Mouse (Mus musculus): Measurements from ENCODE around the gene Gabra2. TPM values are rescaled to one million over a fixed set of nuclear protein-coding genes. Genes with fewer than 3 reads are reported as not detected.

Gene Gabra2
- total and polyA plus RNA-seq, 3 experiments, result not detected

DNA sequence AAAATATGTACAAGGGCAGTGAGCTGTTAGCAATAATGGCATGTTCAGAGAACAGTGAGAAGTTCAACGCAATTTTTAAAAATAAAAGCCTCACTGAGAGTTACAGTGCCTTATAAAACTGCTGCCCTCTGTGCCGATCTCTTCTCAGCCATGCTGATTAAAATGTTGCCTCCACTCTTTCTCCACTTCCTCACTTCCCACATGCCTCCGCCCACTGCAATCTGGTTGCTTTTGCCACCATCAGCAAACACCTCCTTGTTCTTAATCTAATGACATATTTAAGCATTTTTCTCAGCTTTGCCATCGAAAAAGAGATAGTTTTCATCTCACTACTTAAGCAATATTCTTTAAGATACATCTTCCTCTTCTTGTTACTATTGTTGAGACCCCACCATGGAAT, 69.7 kb downstream of the Gabra2 start:
- no peaks in the 10 kb centered on the region for H3K27me3 ChIP-seq (ENCODE audit: control insufficient read depth in 1 of 2, insufficient read depth in 2 of 2, low read length in 2 of 2)
- no peaks in the 10 kb centered on the region for H3K4me1 ChIP-seq (ENCODE audit: control insufficient read depth in 1 of 2, insufficient read depth in 2 of 2, low read length in 2 of 2)
- no peak for DNase-seq (ENCODE audit: low read depth, low spot score)

DNA sequence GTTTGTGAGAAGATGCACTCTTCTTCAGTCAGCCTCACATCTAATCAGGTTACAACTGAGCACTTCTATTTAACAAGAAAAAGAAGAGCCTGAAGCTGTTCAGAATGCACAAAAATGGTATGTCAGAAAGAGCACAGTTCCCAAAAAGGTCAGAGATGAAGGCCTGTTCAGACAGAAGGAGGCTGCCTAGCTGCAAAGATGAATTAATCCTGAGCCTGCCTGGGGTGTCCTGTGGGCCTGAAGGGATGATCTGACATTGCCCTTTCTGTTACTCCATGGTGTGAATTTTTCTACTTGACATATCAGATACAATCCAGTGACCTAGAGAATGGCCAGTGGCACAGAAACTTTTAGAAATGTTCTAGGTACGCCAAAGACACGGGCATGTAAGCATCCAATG, 83.9 kb downstream of the Gabra2 start:
- Histone ChIP-seq H3K27ac (ENCODE audit: control insufficient read depth, low read depth, low read length) (no peak overlapping the region), H3K9me3 (replicated peaks; ENCODE audit: insufficient read depth, low read length) (no peaks in the 10 kb centered on the region), H3K4me3 (ENCODE audit: control insufficient read depth in 1 of 2, insufficient read depth in 1 of 2, low read depth in 2 of 2, low read length in 2 of 2) (no peak overlapping the region), H3K4me1 (ENCODE audit: control insufficient read depth in 1 of 2, insufficient read depth in 2 of 2, low read length in 2 of 2) (no peaks in the 10 kb centered on the region), H3K36me3 (ENCODE audit: control insufficient read depth in 1 of 2, insufficient read depth in 2 of 2, low read length in 2 of 2) (no peaks in the 10 kb centered on the region), H3K27me3 (ENCODE audit: control insufficient read depth in 1 of 2, insufficient read depth in 2 of 2, low read length in 2 of 2) (no peaks in the 10 kb centered on the region), H3K79me2 (ENCODE audit: control insufficient read depth, insufficient read depth, low read length, poor library complexity) (no peaks in the 10 kb centered on the region), H3K9ac (ENCODE audit: control insufficient read depth, low read depth, low read length, poor library complexity, severe bottlenecking) (no peak overlapping the region)
- DNase-seq (ENCODE audit: low read depth, low spot score), result no peak
- no peak for TF ChIP-seq MEF2A (IDR thresholded peaks at IDR 0.05; ENCODE audit: extremely low read depth, insufficient replicate concordance, low read depth, low read length, poor library complexity, severe bottlenecking)
- no peak for TF ChIP-seq CTCF (IDR thresholded peaks at IDR 0.05 in 2 of 3, conservative IDR thresholded peaks at IDR 0.05 in 1 of 3; ENCODE audit: control insufficient read depth in 1 of 3, insufficient read depth in 1 of 3, low read depth in 2 of 3, low read length in 3 of 3, poor library complexity in 1 of 3, severe bottlenecking in 1 of 3)
- TF ChIP-seq CHD2 (IDR thresholded peaks at IDR 0.05; ENCODE audit: low read length), result no peak
- TF ChIP-seq USF1 (IDR thresholded peaks at IDR 0.05; ENCODE audit: low read depth, low read length), result no peak
- no peak for TF ChIP-seq POLR2AphosphoS5 (IDR thresholded peaks at IDR 0.05; ENCODE audit: borderline replicate concordance, low read depth, low read length)
- TF ChIP-seq RCOR1 (IDR thresholded peaks at IDR 0.05; ENCODE audit: low read depth, low read length), result no peak
- TF ChIP-seq KAT2A (conservative IDR thresholded peaks at IDR 0.05; ENCODE audit: low read depth, low read length), result no peak
- TF ChIP-seq ZC3H11A (IDR thresholded peaks at IDR 0.05; ENCODE audit: low read depth, low read length), result no peak
- TF ChIP-seq SMC3 (IDR thresholded peaks at IDR 0.05; ENCODE audit: low read depth, low read length), result no peak
- no peak for TF ChIP-seq MAX (IDR thresholded peaks at IDR 0.05; ENCODE audit: low read length)
- TF ChIP-seq HCFC1 (IDR thresholded peaks at IDR 0.05; ENCODE audit: low read depth, low read length), result no peak
- TF ChIP-seq POLR2AphosphoS2 (IDR thresholded peaks at IDR 0.05; ENCODE audit: low read length), result no peak
- TF ChIP-seq TBP (IDR thresholded peaks at IDR 0.05; ENCODE audit: low read depth, low read length), result no peak
- TF ChIP-seq ETS1 (IDR thresholded peaks at IDR 0.05; ENCODE audit: low read depth, low read length), result no peak
- TF ChIP-seq TAL1 (IDR thresholded peaks at IDR 0.05; ENCODE audit: low read length), result no peak
- TF ChIP-seq MXI1 (IDR thresholded peaks at IDR 0.05; ENCODE audit: low read depth, low read length), result no peak
- TF ChIP-seq MAZ (IDR thresholded peaks at IDR 0.05; ENCODE audit: low read depth, low read length), result no peak
- no peak for TF ChIP-seq BHLHE40 (IDR thresholded peaks at IDR 0.05; ENCODE audit: borderline replicate concordance, low read depth, low read length)

More for the DNA sequence above, 69.7 kb downstream of the Gabra2 start:
- H3K4me3 ChIP-seq (ENCODE audit: control insufficient read depth in 1 of 2, insufficient read depth in 1 of 2, low read depth in 2 of 2, low read length in 2 of 2), result no peak overlapping the region
- no peak overlapping the region for H3K9ac ChIP-seq (ENCODE audit: control insufficient read depth, low read depth, low read length, poor library complexity, severe bottlenecking)
- no peaks in the 10 kb centered on the region for H3K36me3 ChIP-seq (ENCODE audit: control insufficient read depth in 1 of 2, insufficient read depth in 2 of 2, low read length in 2 of 2)
- no peaks in the 10 kb centered on the region for H3K79me2 ChIP-seq (ENCODE audit: control insufficient read depth, insufficient read depth, low read length, poor library complexity)
- no peaks in the 10 kb centered on the region for H3K9me3 ChIP-seq (replicated peaks; ENCODE audit: insufficient read depth, low read length)
- TF ChIP-seq POLR2AphosphoS5 (IDR thresholded peaks at IDR 0.05; ENCODE audit: borderline replicate concordance, low read depth, low read length) (no peak), MAFK (IDR thresholded peaks at IDR 0.05; ENCODE audit: borderline replicate concordance, low read depth, low read length) (no peak), TBP (IDR thresholded peaks at IDR 0.05; ENCODE audit: low read depth, low read length) (no peak), MXI1 (IDR thresholded peaks at IDR 0.05; ENCODE audit: low read depth, low read length) (no peak), TCF12 (IDR thresholded peaks at IDR 0.05; ENCODE audit: low read depth, low read length) (no peak), POLR2A (IDR thresholded peaks at IDR 0.05; ENCODE audit: control insufficient read depth in 1 of 2, insufficient read depth in 1 of 2, low read depth in 1 of 2, low read length in 2 of 2, poor library complexity in 1 of 2) (no peak), EP300 (IDR thresholded peaks at IDR 0.05; ENCODE audit: low read depth in 1 of 2, low read length in 2 of 2) (no peak), ZNF384 (IDR thresholded peaks at IDR 0.05; ENCODE audit: low read depth, low read length) (no peak), UBTF (IDR thresholded peaks at IDR 0.05; ENCODE audit: borderline replicate concordance, insufficient read depth, low read depth, low read length) (no peak), ZKSCAN1 (IDR thresholded peaks at IDR 0.05; ENCODE audit: low read depth, low read length) (no peak), GABPA (IDR thresholded peaks at IDR 0.05; ENCODE audit: low read depth, low read length) (no peak)
- H3K27ac ChIP-seq (ENCODE audit: control insufficient read depth, low read depth, low read length), result no peak overlapping the region

Data from MEL (cell line).